Mouse (Mus musculus) spleen, adult 2 months (tissue): ENCODE measurements around the gene Sprr2a1.
"Not testable (repeated sequence)": the region's sequence is repeated elsewhere in the genome, so short reads cannot be mapped to it uniquely, and the experiment has no call there.

Source experiments
- CTCF ChIP-seq: fragments of 200-500 bp; IDR thresholded peaks from 2 replicates; pipeline ENCODE4 v1.5.1; 2011; ENCODE audit warnings: mild to moderate bottlenecking, inconsistent platforms; ENCODE audit not compliant: insufficient read depth, insufficient read length, insufficient replicate concordance; ENCODE audit errors: extremely low read depth
- POLR2A ChIP-seq: fragments of 200-500 bp; IDR thresholded peaks from 2 replicates; pipeline ENCODE4 v1.6.1; 2011; ENCODE audit warnings: low read depth, low read length, inconsistent platforms

- not testable (repeated sequence) for TF ChIP-seq POLR2A, CTCF
Measured at GRCm38 (mm10) chr3:92227410-92227809, 11.8 kb downstream of the Sprr2a1 start.
